Mouse (Mus musculus) lung, embryonic 14.5 days (tissue): ENCODE results near the gene Tfam. TPM values are rescaled to one million over a fixed set of nuclear protein-coding genes. Genes with fewer than 3 reads are reported as not detected.

Source experiments
- ATAC-seq: fragments of 200-750 bp; cut with Nextera tagmentation; 2 replicates; pipeline ENCODE4 v1.8.0; 2017; ENCODE audit warnings: mild to moderate bottlenecking, moderate TSS enrichment, moderate library complexity; ENCODE audit not compliant: insufficient read depth
- DNase-seq: peaks from one replicate; pipeline ENCODE4 v3.0.0-alpha.2; 2015
- H3K27ac ChIP-seq: fragments of 300-500 bp; sonication (generic); 2 replicates; pipeline ENCODE4 v1.5.1; 2014; ENCODE audit warnings: low read depth, mild to moderate bottlenecking, moderate library complexity
- H3K27me3 ChIP-seq: fragments of 300-500 bp; sonication (generic); 2 replicates; pipeline ENCODE4 v1.6.1; 2014; ENCODE audit warnings: low read length, control low read depth; ENCODE audit not compliant: insufficient read depth
- H3K36me3 ChIP-seq: fragments of 300-500 bp; sonication (generic); 2 replicates; pipeline ENCODE4 v1.6.1; 2014; ENCODE audit warnings: control low read depth; ENCODE audit not compliant: insufficient read depth
- H3K4me1 ChIP-seq: fragments of 300-500 bp; sonication (generic); 2 replicates; pipeline ENCODE4 v1.6.1; 2014; ENCODE audit warnings: antibody characterized with exemption, control low read depth; ENCODE audit not compliant: insufficient read depth
- H3K4me2 ChIP-seq: fragments of 300-500 bp; sonication (generic); 2 replicates; pipeline ENCODE4 v1.6.1; 2014; ENCODE audit warnings: mild to moderate bottlenecking
- H3K4me3 ChIP-seq: fragments of 300-500 bp; sonication (generic); 2 replicates; pipeline ENCODE4 v1.5.1; 2014; ENCODE audit warnings: low read depth, low read length
- H3K9ac ChIP-seq: fragments of 300-500 bp; sonication (generic); 2 replicates; pipeline ENCODE4 v1.6.1; 2014
- H3K9me3 ChIP-seq: fragments of 300-500 bp; sonication (generic); 2 replicates; pipeline ENCODE4 v1.6.1; 2016; ENCODE audit warnings: low read depth, low read length, control low read depth
- CTCF ChIP-seq: IDR thresholded peaks from 2 replicates; pipeline ENCODE4 v1.5.1; 2016; ENCODE audit warnings: antibody characterized with exemption, low read depth
- WGBS: fragments of 180-500 bp; shearing (Covaris S2); extraction: QIAGEN DNeasy Blood & Tissue Kit; methylation state at CpG from one replicate; pipeline ENCODE4 v1.1.7; 2014; 5-methylcytosine and 5-hydroxymethylcytosine counted together
- polyA plus RNA-seq: library from polyadenylated mRNA; unstranded; fragments of >200 nt; fragmentation: Nextera tagmentation; extraction: Ambion mirVana; gene quantifications from 2 replicates; pipeline ENCODE4 v1.2.1, GENCODE M21; 2014

Tfam gene
- polyA plus RNA-seq, 1 experiment from 2014 or later = 71.3 TPM

GRCm38 (mm10) chr10:71197036-71197785 lies 40.9 kb downstream of the Tfam start:
- WGBS = 31% methylated on average over 14 of the region's 14 CpGs
- no peaks in the 10 kb centered on the region for H3K9me3 ChIP-seq
- no peak overlapping the region for H3K27ac ChIP-seq
- no peak overlapping the region for H3K4me3 ChIP-seq
- H3K27me3 ChIP-seq = no peaks in the 10 kb centered on the region
- H3K4me2 ChIP-seq = no peak overlapping the region
- no peaks in the 10 kb centered on the region for H3K36me3 ChIP-seq
- DNase-seq (peak; percentile 38), ATAC-seq (peak; percentile 61)
- peaks cover 13% of the 10 kb centered on the region; the same call in 1 of the 2 replicates for H3K4me1 ChIP-seq
- TF ChIP-seq CTCF = no peak
- no peak overlapping the region for H3K9ac ChIP-seq

GRCm38 (mm10) chr10:71195501-71195900 lies 42.6 kb downstream of the Tfam start:
- Histone ChIP-seq H3K4me1 (peaks cover 13% of the 10 kb centered on the region; the same call in 1 of the 2 replicates), H3K27ac (no peak overlapping the region), H3K4me3 (no peak overlapping the region), H3K27me3 (no peaks in the 10 kb centered on the region), H3K4me2 (0 out of 2 replicates have a peak overlapping the region, but pooled peaks have one; percentile 10), H3K9ac (no peak overlapping the region), H3K36me3 (no peaks in the 10 kb centered on the region), H3K9me3 (no peaks in the 10 kb centered on the region)
- ATAC-seq (peak; percentile 59; the same call in 1 of the 2 replicates), DNase-seq (peak; percentile 62)
- no peak for TF ChIP-seq CTCF
- WGBS = 34% methylated on average over 9 of the region's 9 CpGs

DNA sequence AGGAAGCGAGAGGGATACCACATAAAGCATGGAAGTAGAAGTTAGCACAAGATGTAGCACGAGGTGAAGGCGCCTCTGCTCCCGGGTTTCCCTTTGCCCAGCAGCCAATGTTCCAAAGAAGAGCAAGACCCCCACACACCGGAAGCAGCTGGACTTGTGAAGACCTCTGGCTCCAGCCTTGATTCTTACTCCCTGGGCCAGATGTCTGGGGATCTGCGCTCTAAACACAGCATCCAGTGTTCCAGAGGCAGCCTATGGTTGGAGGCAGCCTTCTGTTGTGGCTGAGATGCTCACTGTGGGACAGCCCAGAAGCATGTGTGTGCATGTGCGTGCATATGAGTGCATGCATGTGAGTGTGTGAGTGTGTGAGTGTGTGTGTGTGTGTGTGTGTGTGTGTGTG lies 43.4 kb downstream of the Tfam start:
- DNase-seq (peak; percentile 19), ATAC-seq (no peak)
- 77% methylated on average over 7 of the region's 7 CpGs for WGBS
- Histone ChIP-seq H3K9ac (no peak overlapping the region), H3K36me3 (no peaks in the 10 kb centered on the region), H3K4me3 (no peak overlapping the region), H3K4me2 (no peak overlapping the region), H3K27ac (no peak overlapping the region), H3K9me3 (no peaks in the 10 kb centered on the region), H3K27me3 (no peaks in the 10 kb centered on the region), H3K4me1 (peaks cover 13% of the 10 kb centered on the region; the same call in 1 of the 2 replicates)
- TF ChIP-seq CTCF = no peak

DNA sequence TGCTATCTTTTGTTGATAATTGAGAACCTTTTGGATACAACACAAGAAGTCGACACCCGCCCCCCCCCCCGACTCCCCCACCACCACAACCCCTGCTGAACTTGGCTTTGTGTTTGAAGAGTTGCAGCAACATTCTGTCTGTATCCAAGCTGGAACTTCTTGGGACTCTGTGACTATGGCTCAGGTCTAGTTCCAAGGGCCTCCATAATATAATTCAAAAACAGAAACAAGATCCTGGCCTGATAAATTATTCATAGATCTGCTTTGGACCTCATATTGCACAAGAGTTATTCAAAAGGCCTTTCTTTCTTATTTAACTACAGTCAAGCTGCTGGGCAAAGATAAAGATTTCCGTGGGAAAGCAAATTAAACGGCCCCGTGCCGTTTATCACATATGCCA lies 44.8 kb downstream of the Tfam start:
- H3K36me3 ChIP-seq = no peaks in the 10 kb centered on the region
- H3K9ac ChIP-seq = no peak overlapping the region
- H3K4me2 ChIP-seq = no peak overlapping the region
- no peak for ATAC-seq
- no peak overlapping the region for H3K4me3 ChIP-seq
- H3K9me3 ChIP-seq = no peaks in the 10 kb centered on the region
- WGBS = 39% methylated on average over 7 of the region's 7 CpGs
- H3K27ac ChIP-seq = peak overlapping the region; percentile 66; the same call in 1 of the 2 replicates
- no peak for TF ChIP-seq CTCF
- peak; percentile 31 for DNase-seq
- H3K4me1 ChIP-seq = peaks cover 13% of the 10 kb centered on the region; the same call in 1 of the 2 replicates
- H3K27me3 ChIP-seq = no peaks in the 10 kb centered on the region

GRCm38 (mm10) chr10:71192886-71193285 lies 45.2 kb downstream of the Tfam start:
- H3K4me2 ChIP-seq = no peak overlapping the region
- peak overlapping the region; percentile 66; the same call in 1 of the 2 replicates for H3K27ac ChIP-seq
- WGBS = 27% methylated on average over 11 of the region's 11 CpGs
- peak; percentile 66 for DNase-seq
- peak; percentile 46; the same call in 1 of the 2 replicates for ATAC-seq
- H3K36me3 ChIP-seq = no peaks in the 10 kb centered on the region
- H3K27me3 ChIP-seq = no peaks in the 10 kb centered on the region
- H3K9me3 ChIP-seq = no peaks in the 10 kb centered on the region
- H3K4me1 ChIP-seq = peaks cover 13% of the 10 kb centered on the region; the same call in 1 of the 2 replicates
- H3K9ac ChIP-seq = no peak overlapping the region
- no peak overlapping the region for H3K4me3 ChIP-seq
- TF ChIP-seq CTCF = no peak

DNA sequence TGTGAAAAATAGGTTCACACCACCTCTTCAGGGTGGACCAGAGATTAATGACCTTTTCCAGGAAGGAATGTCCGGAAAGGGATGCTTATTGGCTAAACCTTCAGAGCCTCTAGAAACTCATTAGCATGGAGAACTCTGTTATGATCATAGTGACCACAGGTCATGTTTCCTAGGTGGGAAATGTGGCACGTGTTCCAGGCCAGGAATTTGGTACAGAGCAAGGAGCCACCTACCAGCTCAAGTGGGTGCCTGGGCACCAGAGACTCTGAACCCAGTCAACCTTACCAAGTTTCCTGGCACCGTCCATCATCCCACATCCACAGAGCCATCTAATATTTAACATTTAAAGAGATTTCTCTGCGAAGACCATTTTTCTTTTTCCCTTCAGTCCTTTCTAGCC lies 49.4 kb downstream of the Tfam start:
- no peaks in the 10 kb centered on the region for H3K27me3 ChIP-seq
- peaks cover 8% of the 10 kb centered on the region; the same call in 1 of the 2 replicates for H3K4me1 ChIP-seq
- DNase-seq (no peak), ATAC-seq (no peak)
- no peaks in the 10 kb centered on the region for H3K36me3 ChIP-seq
- TF ChIP-seq CTCF = no peak
- 80% methylated on average over 4 of the region's 4 CpGs for WGBS
- no peak overlapping the region for H3K4me3 ChIP-seq
- H3K9me3 ChIP-seq = no peaks in the 10 kb centered on the region
- H3K9ac ChIP-seq = no peak overlapping the region
- H3K27ac ChIP-seq = no peak overlapping the region
- H3K4me2 ChIP-seq = no peak overlapping the region

DNA sequence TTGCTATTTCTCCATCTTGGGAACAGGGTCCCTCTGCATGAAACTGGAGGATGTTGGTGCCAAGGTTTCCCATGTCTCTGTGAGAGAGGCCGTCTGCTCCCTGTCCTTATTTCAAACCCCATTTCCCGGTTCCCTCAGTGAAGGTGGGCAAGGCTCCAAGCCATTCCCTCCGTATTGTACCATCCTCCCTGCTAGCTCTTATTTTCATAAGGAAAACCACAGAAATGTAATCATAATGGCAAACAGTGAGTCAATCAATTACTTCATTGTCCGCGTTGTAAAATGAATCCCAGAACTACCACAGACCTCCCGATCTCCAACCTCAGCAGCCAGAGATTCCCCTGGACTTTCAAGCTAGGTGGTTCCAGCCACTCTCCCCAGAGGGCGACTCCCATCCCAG lies 53.0 kb downstream of the Tfam start:
- Histone ChIP-seq H3K27ac (no peak overlapping the region), H3K4me1 (peaks cover 4% of the 10 kb centered on the region; the same call in 1 of the 2 replicates), H3K27me3 (no peaks in the 10 kb centered on the region), H3K4me3 (no peak overlapping the region), H3K4me2 (no peak overlapping the region), H3K36me3 (no peaks in the 10 kb centered on the region), H3K9me3 (no peaks in the 10 kb centered on the region), H3K9ac (no peak overlapping the region)
- ATAC-seq (no peak), DNase-seq (no peak)
- WGBS = 72% methylated on average over 7 of the region's 7 CpGs
- no peak for TF ChIP-seq CTCF
